Mouse (Mus musculus) embryonic facial prominence, embryonic 14.5 days (tissue): ENCODE data around the gene Col5a1. TPM values are rescaled to one million over a fixed set of nuclear protein-coding genes. Genes with fewer than 3 reads are reported as not detected.
A peak's percentile ranks its signal among the peaks of the same experiment; 100 is the strongest.

Experiments
- ATAC-seq: fragments of 200-750 bp; cut with Nextera tagmentation; 2 replicates; pipeline ENCODE4 v1.8.0; 2017; ENCODE audit warnings: low read depth, moderate number of reproducible peaks, moderate TSS enrichment
- DNase-seq: peaks from one replicate; pipeline ENCODE4 v3.0.0-alpha.2; 2015; ENCODE audit warnings: low spot score
- H3K27ac ChIP-seq: fragments of 300-500 bp; sonication (generic); replicated peaks from 2 replicates; pipeline ENCODE4 v1.5.1; 2014; ENCODE audit warnings: low read depth, mild to moderate bottlenecking, low read length, moderate library complexity
- H3K27me3 ChIP-seq: fragments of 300-500 bp; sonication (generic); replicated peaks from 2 replicates; pipeline ENCODE4 v1.6.1; 2014; ENCODE audit warnings: low read length; ENCODE audit not compliant: control insufficient read depth, insufficient read depth
- H3K36me3 ChIP-seq: fragments of 300-500 bp; sonication (generic); 2 replicates; pipeline ENCODE4 v1.6.1; 2014; ENCODE audit warnings: low read length, mixed read lengths; ENCODE audit not compliant: control insufficient read depth, insufficient read depth
- H3K4me1 ChIP-seq: fragments of 300-500 bp; sonication (generic); 2 replicates; pipeline ENCODE4 v1.6.1; 2014; ENCODE audit warnings: antibody characterized with exemption, low read length; ENCODE audit not compliant: control insufficient read depth, insufficient read depth
- H3K4me2 ChIP-seq: fragments of 300-500 bp; sonication (generic); 2 replicates; pipeline ENCODE4 v1.6.1; 2014; ENCODE audit warnings: low read depth, mild to moderate bottlenecking, low read length, moderate library complexity, mixed read lengths
- H3K4me3 ChIP-seq: fragments of 300-500 bp; sonication (generic); 2 replicates; pipeline ENCODE4 v1.5.1; 2014; ENCODE audit warnings: low read depth, mild to moderate bottlenecking, low read length
- H3K9ac ChIP-seq: fragments of 300-500 bp; sonication (generic); 2 replicates; pipeline ENCODE4 v1.6.1; 2014; ENCODE audit warnings: low read depth, mild to moderate bottlenecking, low read length, moderate library complexity, mixed read lengths
- H3K9me3 ChIP-seq: fragments of 300-500 bp; sonication (generic); 2 replicates; pipeline ENCODE4 v1.6.1; 2016; ENCODE audit warnings: low read length; ENCODE audit not compliant: control insufficient read depth
- WGBS: fragments of 180-500 bp; shearing (Covaris S2); extraction: QIAGEN DNeasy Blood & Tissue Kit; methylation state at CpG from one replicate; pipeline ENCODE4 v1.1.7; 2014; 5-methylcytosine and 5-hydroxymethylcytosine counted together
- polyA plus RNA-seq: library from polyadenylated mRNA; unstranded; fragments of >200 nt; fragmentation: Nextera tagmentation; extraction: Ambion mirVana; gene quantifications from 2 replicates; pipeline ENCODE4 v1.2.1, GENCODE M21; 2014

The Col5a1 gene
- polyA plus RNA-seq, 1 experiment from 2014 or later, result 253 TPM

DNA sequence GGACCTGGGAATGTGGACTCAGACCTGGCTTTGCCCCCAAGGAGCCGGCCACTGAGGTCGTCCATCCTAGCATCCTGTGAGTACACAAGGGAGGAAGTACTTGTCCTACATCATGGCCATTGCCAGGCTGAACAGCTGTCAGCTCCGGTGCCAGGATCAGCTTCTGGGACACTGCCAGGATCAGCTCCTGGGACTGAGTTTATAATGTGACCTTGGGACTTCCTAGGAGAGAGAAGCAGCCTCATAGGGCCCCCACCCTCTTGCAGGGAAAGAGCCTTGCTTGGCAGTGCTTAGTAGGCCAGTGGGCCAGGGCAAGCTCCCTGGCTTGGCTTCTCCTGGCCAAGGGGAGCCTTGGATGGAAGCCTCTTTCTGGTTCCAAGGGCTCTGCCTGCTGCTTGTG lies 67.6 kb downstream of the Col5a1 start:
- Histone ChIP-seq H3K36me3 (peaks cover 92% of the 10 kb centered on the region), H3K4me1 (no peaks in the 10 kb centered on the region; the same call in none of the 2 replicates), H3K27ac (no peak overlapping the region), H3K4me2 (no peak overlapping the region), H3K9me3 (no peaks in the 10 kb centered on the region), H3K27me3 (no peaks in the 10 kb centered on the region), H3K9ac (no peak overlapping the region), H3K4me3 (no peak overlapping the region)
- 68% methylated on average over 3 of the region's 3 CpGs for WGBS
- ATAC-seq (no peak), DNase-seq (no peak)

- H3K9ac ChIP-seq, result no peak overlapping the region
- H3K9me3 ChIP-seq, result no peaks in the 10 kb centered on the region
- H3K4me2 ChIP-seq, result no peak overlapping the region
- peaks cover 96% of the 10 kb centered on the region for H3K36me3 ChIP-seq
- WGBS, result 19% methylated on average over 3 of the region's 3 CpGs
- H3K4me3 ChIP-seq, result no peak overlapping the region
- no peak overlapping the region for H3K27ac ChIP-seq
- 0 out of 2 replicates have a peak, but pooled peaks have one; percentile 34 for ATAC-seq
- H3K4me1 ChIP-seq, result no peaks in the 10 kb centered on the region; the same call in none of the 2 replicates
- no peaks in the 10 kb centered on the region for H3K27me3 ChIP-seq
- DNase-seq, result peak; percentile 54
Observed at GRCm38 (mm10) chr2:27954924-27955323, 68.7 kb downstream of the Col5a1 start.

GRCm38 (mm10) chr2:27956751-27957150 lies 70.5 kb downstream of the Col5a1 start:
- DNase-seq (peak; percentile 45), ATAC-seq (no peak)
- H3K9ac ChIP-seq, result no peak overlapping the region
- H3K36me3 ChIP-seq, result peaks cover 95% of the 10 kb centered on the region
- no peaks in the 10 kb centered on the region for H3K27me3 ChIP-seq
- H3K4me1 ChIP-seq, result no peaks in the 10 kb centered on the region; the same call in none of the 2 replicates
- 70% methylated on average over 7 of the region's 7 CpGs for WGBS
- no peaks in the 10 kb centered on the region for H3K9me3 ChIP-seq
- peak overlapping the region; percentile 28 for H3K27ac ChIP-seq
- H3K4me3 ChIP-seq, result no peak overlapping the region
- no peak overlapping the region for H3K4me2 ChIP-seq

GRCm38 (mm10) chr2:27957184-27957583 lies 71.0 kb downstream of the Col5a1 start:
- peaks cover 95% of the 10 kb centered on the region for H3K36me3 ChIP-seq
- no peak overlapping the region for H3K9ac ChIP-seq
- H3K9me3 ChIP-seq, result no peaks in the 10 kb centered on the region
- ATAC-seq, result no peak
- no peaks in the 10 kb centered on the region for H3K27me3 ChIP-seq
- 32% methylated on average over 5 of the region's 5 CpGs for WGBS
- no peak overlapping the region for H3K4me3 ChIP-seq
- DNase-seq, result peak; percentile 36
- no peaks in the 10 kb centered on the region; the same call in none of the 2 replicates for H3K4me1 ChIP-seq
- no peak overlapping the region for H3K4me2 ChIP-seq
- peak overlapping the region; percentile 15; the same call in 1 of the 2 replicates for H3K27ac ChIP-seq

DNA sequence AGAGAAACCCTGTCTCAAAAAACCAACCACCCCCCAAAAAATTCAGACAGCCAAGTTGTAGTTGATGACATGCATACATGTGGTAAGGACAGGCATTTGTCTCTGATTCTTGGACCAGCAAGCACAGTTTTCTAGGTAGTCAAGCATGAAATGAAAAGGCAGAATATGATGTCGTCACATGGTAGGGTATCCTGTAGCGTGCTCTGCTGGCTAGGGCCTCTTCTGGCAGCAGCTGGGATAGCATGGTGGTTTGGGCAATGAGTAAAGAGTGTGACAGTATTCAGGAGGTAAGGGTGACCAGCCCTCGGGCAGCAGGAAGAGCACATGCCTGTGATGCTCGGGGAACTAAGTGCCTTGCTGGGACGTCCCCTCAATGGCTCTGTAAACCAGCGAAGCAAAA lies 73.0 kb downstream of the Col5a1 start:
- H3K27me3 ChIP-seq, result no peaks in the 10 kb centered on the region
- H3K9ac ChIP-seq, result no peak overlapping the region
- WGBS, result 68% methylated on average over 6 of the region's 6 CpGs
- H3K4me1 ChIP-seq, result no peaks in the 10 kb centered on the region; the same call in 1 of the 2 replicates
- ATAC-seq (no peak), DNase-seq (no peak)
- H3K27ac ChIP-seq, result no peak overlapping the region
- H3K4me3 ChIP-seq, result no peak overlapping the region
- no peak overlapping the region for H3K4me2 ChIP-seq
- peaks cover 96% of the 10 kb centered on the region for H3K36me3 ChIP-seq
- H3K9me3 ChIP-seq, result no peaks in the 10 kb centered on the region

DNA sequence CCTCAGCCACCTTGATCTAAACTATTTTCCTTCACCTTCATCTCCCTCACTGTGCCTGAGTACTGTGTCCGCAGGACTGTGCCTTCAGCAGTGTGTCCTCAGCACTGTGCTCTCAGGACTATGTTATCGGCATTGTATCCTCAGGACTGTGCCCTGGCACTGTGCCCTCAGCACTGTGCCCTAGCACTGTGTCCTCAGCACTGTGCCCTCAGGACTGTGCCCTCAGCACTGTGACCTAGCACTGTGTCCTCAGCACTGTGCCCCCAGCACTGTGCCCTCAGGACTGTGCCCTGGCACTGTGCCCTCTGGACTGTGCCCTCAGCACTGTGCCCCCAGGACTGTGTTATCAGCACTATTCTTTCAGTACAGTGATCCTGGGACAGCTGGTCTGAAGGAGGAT lies 75.0 kb downstream of the Col5a1 start:
- H3K4me2 ChIP-seq, result no peak overlapping the region
- WGBS, result 83% methylated on average over 2 of the region's 2 CpGs
- peaks cover 96% of the 10 kb centered on the region for H3K36me3 ChIP-seq

DNA sequence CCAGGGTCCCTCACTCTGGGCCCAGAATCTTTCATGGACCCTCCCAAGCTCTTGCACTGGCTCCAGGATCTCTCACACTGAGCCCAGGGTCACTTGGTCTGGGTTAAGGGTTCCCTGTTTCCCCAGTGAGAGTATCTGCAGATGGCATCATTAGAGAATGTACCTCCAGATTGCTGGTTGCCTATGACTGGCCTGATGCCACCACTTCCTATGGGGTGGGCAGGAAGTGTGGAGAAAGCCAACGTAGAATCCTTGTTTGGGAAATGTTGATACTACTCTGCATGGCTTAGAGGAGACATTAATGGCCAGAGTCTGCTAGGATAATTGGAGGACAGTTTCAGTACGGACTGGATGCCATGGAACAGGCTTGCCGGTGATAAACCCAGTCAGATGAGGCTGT lies 76.2 kb downstream of the Col5a1 start:
- DNase-seq (no peak), ATAC-seq (no peak)
- H3K9ac ChIP-seq, result no peak overlapping the region
- peaks cover 96% of the 10 kb centered on the region for H3K36me3 ChIP-seq
- no peak overlapping the region for H3K4me2 ChIP-seq
- no peaks in the 10 kb centered on the region for H3K27me3 ChIP-seq
- WGBS, result 80% methylated on average over 3 of the region's 3 CpGs
- H3K4me3 ChIP-seq, result no peak overlapping the region
- no peak overlapping the region for H3K27ac ChIP-seq
- H3K4me1 ChIP-seq, result no peaks in the 10 kb centered on the region
- no peaks in the 10 kb centered on the region for H3K9me3 ChIP-seq

More for the DNA sequence above, 75.0 kb downstream of the Col5a1 start:
- no peak for ATAC-seq
- H3K9me3 ChIP-seq, result no peaks in the 10 kb centered on the region
- H3K27ac ChIP-seq, result no peak overlapping the region
- H3K27me3 ChIP-seq, result no peaks in the 10 kb centered on the region
- no peak for DNase-seq
- no peak overlapping the region for H3K4me3 ChIP-seq
- H3K4me1 ChIP-seq, result no peaks in the 10 kb centered on the region; the same call in 1 of the 2 replicates
- H3K9ac ChIP-seq, result no peak overlapping the region

DNA sequence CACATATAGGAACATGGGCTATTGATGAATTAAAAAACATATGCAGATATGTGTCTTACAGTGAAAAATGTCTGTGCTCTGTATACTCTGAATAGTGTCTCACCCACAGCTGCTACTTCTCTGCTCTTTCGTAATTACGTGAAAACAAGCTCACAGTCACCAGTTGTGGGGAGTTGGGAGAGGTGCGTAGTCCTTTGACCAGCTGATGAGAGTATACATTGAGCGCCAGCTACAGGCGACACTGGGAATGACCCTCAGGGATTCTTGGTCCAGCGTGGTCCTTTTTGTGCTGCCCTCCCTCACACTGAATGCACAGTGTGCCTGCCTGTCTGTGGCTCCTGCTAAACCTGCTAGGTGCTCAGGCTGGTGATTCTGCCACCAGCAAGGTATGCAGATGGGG lies 82.9 kb downstream of the Col5a1 start:
- Histone ChIP-seq H3K36me3 (peaks cover 96% of the 10 kb centered on the region), H3K4me1 (no peaks in the 10 kb centered on the region), H3K27me3 (no peaks in the 10 kb centered on the region), H3K9ac (no peak overlapping the region), H3K4me2 (no peak overlapping the region), H3K9me3 (no peaks in the 10 kb centered on the region), H3K27ac (no peak overlapping the region), H3K4me3 (no peak overlapping the region)
- WGBS, result 26% methylated on average over 6 of the region's 6 CpGs
- ATAC-seq (peak; percentile 19; the same call in 1 of the 2 replicates), DNase-seq (peak; percentile 26)

GRCm38 (mm10) chr2:27973840-27974239 lies 87.6 kb downstream of the Col5a1 start:
- no peak overlapping the region for H3K27ac ChIP-seq
- ATAC-seq (no peak), DNase-seq (peak; percentile 57)
- no peaks in the 10 kb centered on the region for H3K4me1 ChIP-seq
- H3K27me3 ChIP-seq, result no peaks in the 10 kb centered on the region
- no peak overlapping the region for H3K4me3 ChIP-seq
- H3K9ac ChIP-seq, result no peak overlapping the region
- 61% methylated on average over 3 of the region's 3 CpGs for WGBS
- H3K9me3 ChIP-seq, result no peaks in the 10 kb centered on the region
- H3K36me3 ChIP-seq, result peaks cover 84% of the 10 kb centered on the region
- no peak overlapping the region for H3K4me2 ChIP-seq
